Mouse (Mus musculus) urinary bladder, adult 18-20 months (tissue): ENCODE data around the gene Oas3.
"Not testable (repeated sequence)": the region's sequence is repeated elsewhere in the genome, so short reads cannot be mapped to it uniquely, and the experiment has no call there.

Experiments
- DNase-seq, 2 experiments: peaks; one replicate each; pipeline ENCODE4 v3.0.0; 2022; ENCODE audit warnings: low spot score in 2 of 2, mixed read lengths in 2 of 2

Gene Oas3

DNA sequence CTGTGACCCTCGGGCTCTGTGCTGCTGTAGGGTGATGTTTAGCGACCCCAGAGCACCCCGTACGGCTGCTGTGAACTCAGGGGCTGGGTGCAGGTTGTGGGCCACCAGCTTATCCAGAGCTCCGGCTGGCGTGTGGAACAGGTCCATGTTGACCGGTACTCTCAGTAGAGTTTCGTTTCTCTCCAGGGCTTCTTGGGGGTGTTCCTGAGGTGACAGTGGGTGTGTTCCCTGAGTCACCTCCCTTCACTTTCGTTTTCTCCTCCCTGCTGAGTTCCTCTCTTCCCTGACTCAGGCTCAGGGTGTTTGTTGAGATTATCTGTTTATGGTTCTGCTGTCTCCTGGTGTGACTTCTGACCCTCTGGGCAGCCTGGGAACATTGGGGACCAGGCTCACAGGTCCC lies at the start of gene Oas3:
Gene Oas3, minus strand, starts transcription at position 184 of the 400 bp plus-strand sequence.
- no peak for DNase-seq

GRCm38 (mm10) chr5:120818999-120819398 lies 41.5 kb upstream of the Oas3 start:
- DNase-seq = no peak

- DNase-seq = no peak
These were observed 38.5 kb upstream of the Oas3 start for GRCm38 (mm10) chr5:120815949-120816348.

GRCm38 (mm10) chr5:120813023-120813422 lies 35.6 kb upstream of the Oas3 start:
- DNase-seq = no peak

GRCm38 (mm10) chr5:120811951-120812819 lies 34.7 kb upstream of the Oas3 start, which contains the start of gene Oas1c:
TSS of gene Oas1c (minus strand) at chr5:120812514.
- DNase-seq = peak; percentile 71 to 88

DNA sequence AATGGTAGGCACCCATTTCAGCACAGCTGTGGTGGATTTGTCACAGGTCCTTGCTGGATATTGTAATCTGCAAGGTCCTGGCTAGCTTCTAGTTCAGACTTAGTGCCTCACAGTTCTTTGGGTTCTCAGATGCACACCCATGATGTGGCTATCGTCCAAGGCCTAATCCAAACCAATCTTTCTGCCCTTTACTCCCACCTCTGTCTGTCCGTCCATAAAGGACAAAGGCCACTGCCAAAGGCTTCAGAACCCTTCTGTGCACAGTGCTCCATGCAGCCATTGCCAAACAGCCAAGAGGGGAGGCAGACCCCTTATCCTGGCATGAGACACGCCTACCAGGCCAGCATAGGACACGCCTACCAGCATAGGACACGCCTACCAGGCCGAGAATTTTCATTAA lies 31.7 kb upstream of the Oas3 start:
- no peak for DNase-seq

DNA sequence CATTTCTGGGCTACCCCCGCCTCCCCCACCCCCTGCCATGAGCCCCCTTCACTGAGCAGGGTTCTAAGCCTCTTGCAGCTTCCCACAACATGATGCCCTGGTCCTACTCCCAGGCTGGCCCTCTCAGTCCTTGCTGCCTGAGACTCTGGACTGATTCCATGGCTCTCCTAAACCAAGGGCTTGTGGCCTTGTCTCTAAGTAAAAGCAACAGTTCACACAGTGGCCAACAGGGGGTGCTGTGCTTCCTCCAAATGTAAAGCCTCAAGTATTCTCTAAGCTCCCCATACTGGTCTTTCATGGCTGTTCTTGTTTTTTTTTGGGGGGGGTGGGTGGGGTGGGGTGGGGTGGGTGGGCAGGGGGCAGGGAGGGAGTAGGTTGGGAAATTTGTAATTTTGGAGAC lies 29.0 kb upstream of the Oas3 start:
- no peak for DNase-seq

DNA sequence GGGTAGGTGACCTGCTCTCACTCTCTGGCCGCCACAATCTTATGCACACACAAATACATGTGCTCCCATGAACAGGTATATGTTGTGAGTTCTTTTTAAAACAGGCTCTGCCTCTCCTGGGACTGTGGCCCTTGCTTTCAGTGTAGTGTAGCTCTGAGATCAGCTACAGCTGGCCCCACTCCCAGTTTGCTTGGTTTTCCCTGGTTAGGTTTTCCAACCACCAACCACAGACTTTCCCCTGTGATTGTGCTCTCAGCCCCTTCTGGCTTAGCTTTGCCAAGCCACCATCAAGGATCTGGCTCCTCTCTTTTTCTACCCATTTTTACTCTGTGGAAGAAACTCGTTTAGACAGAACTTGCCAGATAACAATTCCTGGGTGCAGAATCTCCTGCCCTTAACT lies 26.1 kb upstream of the Oas3 start:
- no peak for DNase-seq

DNA sequence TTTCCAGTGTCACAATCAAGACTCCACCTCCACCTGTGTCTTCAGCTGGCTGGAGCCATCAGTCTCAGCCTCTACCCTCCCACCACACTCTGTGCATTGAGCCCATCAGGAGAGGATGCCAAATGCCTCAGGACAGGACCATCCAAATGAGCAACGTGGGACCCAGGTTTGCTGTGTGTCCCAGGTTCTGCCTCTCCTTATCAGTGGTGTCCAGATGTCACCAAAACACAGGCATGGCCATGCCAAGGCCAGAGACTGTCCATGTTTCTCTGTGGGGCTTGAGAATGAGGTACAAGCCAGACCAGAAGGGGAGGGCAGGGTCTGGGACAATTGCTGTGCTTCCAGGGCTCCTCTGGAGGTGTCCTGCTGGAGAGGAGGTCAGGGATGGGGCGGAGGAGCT lies 21.5 kb upstream of the Oas3 start:
- DNase-seq = not testable (repeated sequence)

DNA sequence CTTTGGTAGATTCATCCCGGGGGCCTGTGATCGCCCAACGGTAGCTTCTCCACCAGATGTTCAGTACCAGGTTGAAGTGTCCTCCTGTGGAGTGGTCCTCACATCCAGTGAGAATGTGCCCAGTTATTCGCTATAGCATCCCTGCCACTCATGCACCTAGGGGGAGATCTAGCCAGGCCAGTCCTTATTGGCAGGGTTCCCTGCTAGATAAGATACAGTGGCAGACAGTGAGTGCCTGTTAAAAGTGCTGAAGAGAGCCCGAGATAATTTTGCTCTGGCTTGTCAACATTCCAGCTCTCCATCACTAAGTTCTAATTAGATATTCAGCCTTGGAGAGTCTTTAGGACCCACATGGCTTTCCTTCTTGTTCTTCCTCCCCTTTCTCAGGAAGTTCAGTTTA lies 20.7 kb upstream of the Oas3 start:
- DNase-seq = not testable (repeated sequence)

DNA sequence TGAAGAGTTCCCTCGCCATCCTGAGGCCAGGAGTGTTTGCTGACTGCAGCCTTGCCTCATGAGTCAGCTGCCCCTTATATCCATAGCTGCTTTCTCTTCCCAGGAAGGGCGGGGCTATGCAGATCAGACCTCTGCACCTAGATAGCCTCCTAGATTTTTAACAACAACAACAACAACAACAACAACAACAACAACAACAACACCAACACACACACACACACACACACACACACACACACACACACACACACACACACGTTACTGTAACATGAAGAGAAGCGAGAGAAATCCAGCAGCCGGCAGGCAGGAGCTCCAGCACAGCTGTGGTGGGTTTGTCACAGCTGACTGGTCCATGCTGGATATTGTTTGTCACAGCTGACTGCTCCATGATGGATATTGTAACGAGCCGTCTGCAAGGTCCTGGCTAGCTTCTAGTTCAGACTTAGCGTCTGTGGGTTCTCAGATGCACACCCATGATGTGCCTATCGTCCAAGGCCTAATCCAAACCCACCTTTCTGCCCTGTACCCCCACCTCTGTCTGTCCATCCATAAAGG lies 18.1 kb upstream of the Oas3 start, which contains the start of gene Oas1e:
Gene Oas1e, minus strand, starts transcription at position 51 of the 555 bp plus-strand sequence.
- not testable (repeated sequence) for DNase-seq

- DNase-seq = peak in 1 of 2 experiments; percentile 30
These were observed 15.6 kb upstream of the Oas3 start for GRCm38 (mm10) chr5:120793043-120793442.

- no peak for DNase-seq
These were observed 9.6 kb upstream of the Oas3 start for GRCm38 (mm10) chr5:120787042-120787441.

- no peak for DNase-seq
These were observed 5.0 kb upstream of the Oas3 start for GRCm38 (mm10) chr5:120782446-120782845.

DNA sequence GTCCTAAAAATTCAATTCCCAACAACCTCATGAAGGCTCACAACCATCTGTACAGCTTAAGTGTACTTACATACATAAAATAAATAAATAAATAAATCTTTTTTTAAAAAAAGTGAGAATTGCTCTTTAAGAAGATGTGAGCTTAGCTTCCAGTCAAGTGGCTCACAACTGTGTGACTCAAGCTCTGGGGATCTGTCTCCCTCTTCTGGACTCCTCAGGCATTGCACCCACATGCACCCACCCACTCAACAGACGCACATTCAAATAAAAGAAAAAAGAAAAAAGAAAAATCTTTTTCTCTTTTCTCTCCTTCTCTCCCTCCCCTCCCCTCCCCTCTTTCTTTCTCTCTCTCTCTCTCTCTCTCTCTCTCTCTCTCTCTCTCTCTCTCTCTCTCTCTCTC lies 4.2 kb upstream of the Oas3 start:
- no peak for DNase-seq

DNA sequence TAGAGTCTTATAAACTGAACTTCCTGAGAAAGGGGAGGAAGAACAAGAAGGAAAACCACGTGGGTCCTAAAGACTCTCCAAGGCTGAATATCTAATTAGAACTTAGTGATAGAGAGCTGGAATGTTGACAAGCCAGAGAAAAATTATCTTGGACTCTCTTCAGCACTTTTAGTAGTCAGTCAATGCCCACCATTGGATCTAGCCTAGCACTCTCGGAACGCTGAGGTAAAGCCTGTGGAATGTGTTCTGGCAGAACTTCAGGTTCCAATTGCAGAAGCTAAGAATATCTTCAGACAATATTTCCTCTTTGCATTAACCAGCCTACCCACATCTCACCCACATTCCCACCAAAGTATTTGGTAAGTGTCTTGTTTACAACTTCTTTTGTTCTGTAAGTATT lies 2.5 kb upstream of the Oas3 start:
- no peak for DNase-seq

- DNase-seq = no peak
These were observed 1.5 kb upstream of the Oas3 start for GRCm38 (mm10) chr5:120778941-120779340.

DNA sequence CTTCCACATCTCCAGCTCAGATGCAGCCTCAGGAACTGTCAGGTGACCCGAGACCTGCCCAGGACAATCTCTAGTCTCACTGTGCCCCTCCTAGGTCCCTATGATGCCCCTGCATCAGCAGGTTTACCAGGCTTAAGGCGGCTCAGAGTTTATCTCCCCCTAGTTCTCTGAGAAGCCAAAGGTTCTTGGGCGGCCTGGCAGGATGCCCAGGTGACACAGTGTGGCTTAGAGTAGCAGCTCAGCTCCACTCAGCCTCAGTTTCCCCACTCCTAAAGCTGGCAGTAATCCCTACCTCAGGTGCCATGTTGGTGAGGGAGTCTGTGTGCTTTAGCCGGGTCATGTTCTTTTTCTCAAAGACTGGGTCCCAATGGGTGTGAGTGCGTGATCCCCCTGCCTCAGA lies 660 bp downstream of the Oas3 start:
- no peak for DNase-seq

DNA sequence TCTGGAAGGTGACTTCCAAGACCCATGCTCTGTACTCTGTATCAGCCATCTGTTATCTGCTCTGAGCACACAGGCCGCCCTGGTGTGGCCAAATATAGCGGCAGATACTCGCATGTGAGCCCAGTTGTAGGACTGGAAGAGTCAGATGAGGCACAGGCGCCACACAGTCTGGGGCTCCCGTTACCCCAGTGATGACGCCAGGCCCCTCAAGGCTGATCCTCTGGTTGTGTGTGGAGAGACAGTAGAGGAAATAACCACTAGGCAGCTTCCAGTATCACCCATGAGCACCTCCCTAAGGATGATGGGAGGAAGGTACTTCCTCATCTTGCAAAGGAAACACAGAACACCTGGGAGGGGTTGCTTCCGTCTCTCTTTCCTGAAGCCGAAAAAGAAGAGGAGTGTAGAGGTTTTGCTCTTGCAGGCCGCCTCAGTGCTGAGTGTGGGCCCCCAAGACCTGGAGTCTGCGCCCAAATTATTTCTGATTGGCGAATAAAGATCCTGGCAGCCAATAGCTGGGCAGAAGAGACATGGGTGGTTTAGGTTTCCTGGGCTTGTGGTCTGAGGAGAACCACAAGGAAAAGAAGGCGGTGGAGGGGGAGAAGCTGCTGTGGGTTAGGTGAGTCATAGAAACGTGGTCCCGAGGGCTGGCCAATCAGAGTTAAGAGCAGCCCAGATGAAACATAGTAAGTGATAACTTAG lies 2.0 kb downstream of the Oas3 start:
- no peak for DNase-seq

DNA sequence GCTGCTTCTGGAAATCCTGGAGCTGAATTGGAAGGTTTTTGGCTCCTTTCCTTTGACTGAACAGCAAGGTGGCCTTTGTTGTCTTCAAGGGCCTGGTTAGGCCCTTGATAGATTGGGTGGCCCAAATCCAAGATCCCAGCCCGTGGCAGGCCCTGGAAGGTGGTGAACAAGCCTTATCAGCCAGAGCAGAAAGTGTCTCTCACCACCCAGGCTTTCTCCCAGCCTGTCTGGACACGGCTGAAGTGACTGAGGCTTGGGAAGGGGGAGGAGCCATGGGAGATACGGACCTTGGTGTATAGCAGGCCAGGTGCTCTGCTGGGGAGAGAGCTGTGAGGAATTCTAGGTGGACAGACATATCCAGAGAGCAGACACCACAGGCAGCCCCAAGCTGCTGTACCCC lies 8.1 kb downstream of the Oas3 start:
- DNase-seq = no peak

DNA sequence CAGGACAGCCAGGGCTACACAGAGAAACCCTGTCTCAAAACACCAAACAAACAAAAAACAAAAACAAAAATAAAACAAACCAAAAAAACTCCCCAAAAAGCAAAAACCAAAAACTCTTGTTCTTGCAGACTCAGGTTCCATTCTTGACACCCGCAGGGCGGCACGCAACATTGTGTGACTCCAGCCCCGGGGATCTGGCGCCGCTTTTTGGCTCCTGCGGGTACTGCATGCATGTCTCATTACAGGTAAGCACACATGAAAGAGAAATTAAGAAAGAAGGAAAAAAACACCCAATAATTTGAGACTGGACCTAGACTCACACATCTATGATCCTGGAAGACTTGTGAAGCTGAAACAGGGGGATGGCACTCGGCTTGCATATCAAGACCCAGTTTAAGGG lies 12.5 kb downstream of the Oas3 start:
- no peak for DNase-seq

DNA sequence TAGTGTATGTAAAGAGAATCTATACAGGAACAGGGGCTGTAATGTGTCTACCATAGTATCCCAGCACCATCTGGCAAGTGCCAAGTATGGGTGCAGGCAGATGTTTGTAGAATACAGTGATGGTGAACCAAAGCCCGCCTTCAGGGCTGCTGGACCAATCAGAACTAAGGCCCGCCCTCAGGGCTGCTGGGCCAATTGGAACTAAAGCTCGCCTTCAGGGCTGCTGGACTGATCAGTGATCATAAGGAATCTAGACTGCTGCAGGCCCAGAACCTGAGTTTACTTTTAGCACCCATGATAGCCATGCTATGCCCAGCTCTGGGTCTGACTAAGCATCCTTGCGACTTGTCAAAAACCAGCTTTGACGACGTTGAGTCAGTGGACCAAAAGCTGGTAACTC lies 15.6 kb downstream of the Oas3 start:
- no peak for DNase-seq

- no peak for DNase-seq
These were observed 23.2 kb downstream of the Oas3 start for GRCm38 (mm10) chr5:120754215-120754614.
